ENCODE assay signal across 10 mouse cellular contexts in the genomic region with DNA sequence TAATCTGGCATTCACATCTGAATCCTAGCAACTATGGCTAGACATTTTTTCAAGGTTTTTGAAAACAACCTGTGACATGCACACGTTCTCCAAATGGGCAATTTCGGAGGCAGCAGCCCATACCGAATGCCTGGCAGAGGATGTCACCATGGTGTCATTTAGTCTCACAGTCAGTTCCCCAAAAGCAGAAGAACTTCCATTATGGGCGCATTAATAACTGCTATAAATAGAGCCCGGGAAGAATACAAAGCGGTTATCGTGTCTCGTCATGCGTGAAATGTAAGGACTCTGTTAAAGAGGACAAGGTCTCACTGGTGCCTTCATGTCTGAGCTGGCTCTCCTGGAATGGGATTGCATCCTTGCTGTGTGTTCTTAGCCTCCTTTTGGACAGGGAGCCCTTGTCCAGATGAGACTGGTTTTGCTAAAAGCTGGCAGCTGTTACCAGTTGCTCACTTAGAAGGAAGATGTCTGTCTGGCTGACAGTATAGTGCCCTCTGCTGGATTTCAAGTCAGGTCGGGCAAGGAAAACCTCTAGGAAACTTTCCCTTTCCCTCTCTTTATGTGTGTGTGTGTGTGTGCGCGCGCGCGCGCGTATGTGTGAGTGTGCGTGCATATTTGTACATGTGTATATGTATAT. TPM values are rescaled to one million over a fixed set of nuclear protein-coding genes. Genes with fewer than 3 reads are reported as not detected.
DNase-seq lines count a peak whose midpoint lies in the region; ATAC-seq and TF ChIP-seq lines count a peak whose summit lies in the region.
"Had no signal": no experiment of that assay in that cellular context is flagged by ENCODE, and none has a peak within 500 bp of the region (broad histone marks: within the 10 kb centered on the region; RNA-seq: fewer than 3 reads in every experiment).

No protein-coding gene starts in this region.

- no peak overlapping the region for H3K9ac ChIP-seq in forebrain, postnatal 0 days
- H3K9ac ChIP-seq in forebrain, embryonic 11.5 days (ENCODE audit: low read length): no peak overlapping the region
- H3K9ac ChIP-seq: limb, embryonic 15.5 days; stomach, embryonic 15.5 days had no signal

- ATAC-seq in forebrain, postnatal 0 days: peak; percentile 33; the same call in 1 of the 2 replicates
- no peak for ATAC-seq in forebrain, embryonic 11.5 days (replicated peaks; ENCODE audit: low FRiP score)
- ATAC-seq in megakaryocyte progenitor cell, adult 5-6 weeks (replicated peaks; ENCODE audit: poor library complexity): peak; percentile 48
- no peak for ATAC-seq in megakaryocyte-erythroid progenitor cell, adult 5-6 weeks (replicated peaks; ENCODE audit: low FRiP score, low TSS enrichment, poor library complexity, severe bottlenecking)

- no peaks in the 10 kb centered on the region for H3K36me3 ChIP-seq in forebrain, postnatal 0 days (ENCODE audit: insufficient read depth)
- no peaks in the 10 kb centered on the region for H3K36me3 ChIP-seq in forebrain, embryonic 11.5 days (ENCODE audit: control insufficient read depth, insufficient read depth, low read length)
- H3K36me3 ChIP-seq: limb, embryonic 15.5 days; stomach, embryonic 15.5 days had no signal

- no peak for TF ChIP-seq POLR2A in bone marrow, adult 2 months (IDR thresholded peaks at IDR 0.05; ENCODE audit: borderline replicate concordance, control insufficient read depth, low read depth, low read length)

- H3K27me3 ChIP-seq in forebrain, postnatal 0 days (ENCODE audit: insufficient read depth, low read length): no peaks in the 10 kb centered on the region
- H3K27me3 ChIP-seq in forebrain, embryonic 11.5 days (ENCODE audit: control insufficient read depth, insufficient read depth, low read length): no peaks in the 10 kb centered on the region
- H3K27me3 ChIP-seq: limb, embryonic 15.5 days; stomach, embryonic 15.5 days had no signal

- 58% methylated on average over 18 of the region's 18 CpGs for WGBS in forebrain, postnatal 0 days
- WGBS in forebrain, embryonic 11.5 days: 80% methylated on average over 18 of the region's 18 CpGs
- 65% methylated on average over 18 of the region's 18 CpGs for WGBS in bone marrow, adult 2 months

- peak; percentile 69 for DNase-seq in forebrain, postnatal 0 days
- DNase-seq in forebrain, embryonic 11.5 days (ENCODE audit: low spot score): no peak
- peak; percentile 30 for DNase-seq in lung, postnatal 10 days
- no peak for DNase-seq in lung, postnatal 36 days
- DNase-seq in right cerebral cortex, postnatal 36 days (ENCODE audit: low spot score in 2 of 2): no peak

- no peak overlapping the region for H3K4me3 ChIP-seq in forebrain, postnatal 0 days (ENCODE audit: low read depth, low read length)
- H3K4me3 ChIP-seq in forebrain, embryonic 11.5 days (ENCODE audit: low read depth, low read length): no peak overlapping the region
- H3K4me3 ChIP-seq in bone marrow, adult 2 months (replicated peaks; ENCODE audit: control insufficient read depth, low read depth, low read length): no peak overlapping the region
- H3K4me3 ChIP-seq: limb, embryonic 15.5 days; stomach, embryonic 15.5 days had no signal

- TF ChIP-seq CTCF in forebrain, postnatal 0 days (IDR thresholded peaks at IDR 0.05; ENCODE audit: low read depth): peak; percentile 76
- peak; percentile 24 for TF ChIP-seq CTCF in bone marrow, adult 2 months (IDR thresholded peaks at IDR 0.05; ENCODE audit: control insufficient read depth, insufficient read depth, low read length)

- peaks cover 14% of the 10 kb centered on the region; the same call in 1 of the 2 replicates for H3K4me1 ChIP-seq in forebrain, postnatal 0 days (ENCODE audit: insufficient read depth)
- peaks cover 3% of the 10 kb centered on the region; the same call in 1 of the 2 replicates for H3K4me1 ChIP-seq in forebrain, embryonic 11.5 days (replicated peaks; ENCODE audit: control insufficient read depth, insufficient read depth, low read length)
- peaks cover 14% of the 10 kb centered on the region for H3K4me1 ChIP-seq in bone marrow, adult 2 months (ENCODE audit: control insufficient read depth, insufficient read depth, low read length)
- H3K4me1 ChIP-seq: stomach, embryonic 15.5 days had no signal

- no peak overlapping the region for H3K4me2 ChIP-seq in forebrain, postnatal 0 days (ENCODE audit: low read depth)
- no peak overlapping the region for H3K4me2 ChIP-seq in forebrain, embryonic 11.5 days (ENCODE audit: low read depth, low read length, severe bottlenecking)
- H3K4me2 ChIP-seq: limb, embryonic 15.5 days; stomach, embryonic 15.5 days had no signal

- no peaks in the 10 kb centered on the region for H3K9me3 ChIP-seq in forebrain, postnatal 0 days (ENCODE audit: low read length)
- H3K9me3 ChIP-seq in forebrain, embryonic 11.5 days (ENCODE audit: control insufficient read depth, low read length): no peaks in the 10 kb centered on the region
- H3K9me3 ChIP-seq: limb, embryonic 15.5 days; stomach, embryonic 15.5 days had no signal

- no peak overlapping the region for H3K27ac ChIP-seq in forebrain, postnatal 0 days (ENCODE audit: low read depth, low read length)
- H3K27ac ChIP-seq in forebrain, embryonic 11.5 days (ENCODE audit: low read depth, low read length): no peak overlapping the region
- H3K27ac ChIP-seq in bone marrow, adult 2 months (ENCODE audit: control insufficient read depth, insufficient read depth, low read depth, low read length, poor library complexity): peak overlapping the region; percentile 47; the same call in 1 of the 2 replicates
- H3K27ac ChIP-seq: limb, embryonic 15.5 days; stomach, embryonic 15.5 days had no signal

RNA-seq across cellular contexts. Expression of a gene that starts 17.8 kb away (rescaled TPM):
- 2.6 and 4.5 TPM in 2 replicates for total RNA-seq in forebrain, postnatal 0 days (2014; rRNA removed)
- 0.88 and 1.6 TPM in 2 replicates for polyA plus RNA-seq in forebrain, postnatal 0 days (2015; fragmentation: Nextera tagmentation; extraction: Ambion mirVana)
- 2.2 and 2.3 TPM in 2 replicates for polyA plus RNA-seq in forebrain, embryonic 11.5 days (2014; fragmentation: Nextera tagmentation; extraction: Ambion mirVana)
- 52.8 and 120 TPM in 2 replicates for polyA plus RNA-seq in bone marrow, adult 2 months (2011; ENCODE audit: insufficient read depth, insufficient read length, low replicate concordance, missing spikeins)
- total RNA-seq in megakaryocyte progenitor cell, adult 5-6 weeks (2015): 38.9 and 40.1 TPM in 2 replicates
- total RNA-seq in megakaryocyte progenitor cell, adult 5-6 weeks (2017): 67.4 and 70.2 TPM in 2 replicates
- 28.9 and 34.0 TPM in 2 replicates for total RNA-seq in megakaryocyte-erythroid progenitor cell, adult 5-6 weeks (2014; fragmentation: Nextera tagmentation)
- 25.6 and 43.6 TPM in 2 replicates for total RNA-seq in megakaryocyte-erythroid progenitor cell, adult 5-6 weeks (2017)

RNA-seq across cellular contexts. Expression of a gene that starts 34.1 kb away (rescaled TPM):
- total RNA-seq in forebrain, postnatal 0 days (2014; rRNA removed): 41.5 and 47.6 TPM in 2 replicates
- 4.8 and 6.3 TPM in 2 replicates for polyA plus RNA-seq in forebrain, postnatal 0 days (2015; fragmentation: Nextera tagmentation; extraction: Ambion mirVana)
- polyA plus RNA-seq in forebrain, embryonic 11.5 days (2014; fragmentation: Nextera tagmentation; extraction: Ambion mirVana): 0.05 TPM in 2 replicates
- 3.1 and 5.9 TPM in 2 replicates for polyA plus RNA-seq in bone marrow, adult 2 months (2011; ENCODE audit: insufficient read depth, insufficient read length, low replicate concordance, missing spikeins)
- 1.5 and 2.4 TPM in 2 replicates for total RNA-seq in megakaryocyte progenitor cell, adult 5-6 weeks (2015)
- 1.00 and 1.8 TPM in 2 replicates for total RNA-seq in megakaryocyte progenitor cell, adult 5-6 weeks (2017)
- 0.22 TPM in 1 of 2 replicates, not detected in the other for total RNA-seq in megakaryocyte-erythroid progenitor cell, adult 5-6 weeks (2014; fragmentation: Nextera tagmentation)
- 0.47 and 0.57 TPM in 2 replicates for total RNA-seq in megakaryocyte-erythroid progenitor cell, adult 5-6 weeks (2017)

Comparison
In these comparisons a context has a peak if more than half of its experiments do, and no peak if none do; other contexts are left out.
1. ATAC-seq: peak in forebrain, postnatal 0 days (single experiment) and megakaryocyte progenitor cell, adult 5-6 weeks (single experiment); none in forebrain, embryonic 11.5 days (single experiment) and megakaryocyte-erythroid progenitor cell, adult 5-6 weeks (single experiment).
2. DNase-seq: peak in forebrain, postnatal 0 days (single experiment) and lung, postnatal 10 days (single experiment); none in forebrain, embryonic 11.5 days (single experiment), lung, postnatal 36 days (single experiment) and right cerebral cortex, postnatal 36 days (0 of 2).
3. RNA of a gene that starts 34.1 kb away (total RNA-seq): 41.5 to 47.6 TPM in forebrain, postnatal 0 days; 1.00 to 2.4 TPM in megakaryocyte progenitor cell, adult 5-6 weeks and 0.22 to 0.57 TPM in megakaryocyte-erythroid progenitor cell, adult 5-6 weeks; every median in the first group is over 10 times any median in the second.